Mouse (Mus musculus) CH12.LX (cell line): ENCODE measurements around the gene Treh. TPM values are rescaled to one million over a fixed set of nuclear protein-coding genes. Genes with fewer than 3 reads are reported as not detected.

Source experiments
- DNase-seq: peaks from one replicate; pipeline ENCODE4 v3.0.0-alpha.2; 2013; ENCODE audit errors: extremely low read depth
- H3K27ac ChIP-seq: 2 replicates; pipeline ENCODE4 v1.5.1; 2012; ENCODE audit warnings: low read depth, mild to moderate bottlenecking, control low read depth, moderate library complexity; ENCODE audit not compliant: insufficient read depth
- H3K27me3 ChIP-seq: replicated peaks from 2 replicates; pipeline ENCODE3; 2012; ENCODE audit warnings: inconsistent platforms
- H3K36me3 ChIP-seq, 2 experiments: replicated peaks in 1 of 2; 2 replicates each; pipeline versions ENCODE3 to v1.6.1; 2012; ENCODE audit warnings: inconsistent platforms in 1 of 2, low read length in 1 of 2, mild to moderate bottlenecking in 1 of 2, mixed read lengths in 1 of 2, moderate library complexity in 1 of 2; ENCODE audit not compliant: control insufficient read depth in 1 of 2, insufficient read depth in 1 of 2
- H3K4me1 ChIP-seq, 2 experiments: 2 replicates each; pipeline ENCODE4 v1.6.1; 2012; ENCODE audit warnings: inconsistent platforms in 1 of 2, moderate library complexity in 1 of 2; ENCODE audit not compliant: insufficient read depth in 2 of 2, control insufficient read depth in 1 of 2
- H3K4me2 ChIP-seq: 2 replicates; pipeline ENCODE4 v1.6.1; 2012; ENCODE audit warnings: low read depth, mild to moderate bottlenecking, control low read depth; ENCODE audit not compliant: poor library complexity, insufficient read depth, severe bottlenecking
- H3K4me3 ChIP-seq, 3 experiments: fragments of 150-350 bp in 1 of 3; sonication (generic) in 1 of 3; replicated peaks in 1 of 3; 2 replicates each; pipeline versions ENCODE3 to v1.5.1; 2011 to 2012; ENCODE audit warnings: low read depth in 2 of 3, low read length in 2 of 3, mild to moderate bottlenecking in 2 of 3, moderate library complexity in 2 of 3, control low read depth in 1 of 3, improper control_type of control experiment in 1 of 3, inconsistent platforms in 1 of 3, mixed read lengths in 1 of 3; ENCODE audit not compliant: poor library complexity in 1 of 3
- H3K79me2 ChIP-seq: replicated peaks from 2 replicates; pipeline ENCODE4 v1.6.1; 2012; ENCODE audit warnings: mild to moderate bottlenecking, moderate library complexity; ENCODE audit not compliant: control insufficient read depth, poor library complexity, insufficient read depth, severe bottlenecking; ENCODE audit errors: extremely low read depth
- H3K9ac ChIP-seq: 2 replicates; pipeline ENCODE4 v1.6.1; 2012; ENCODE audit warnings: low read depth, mild to moderate bottlenecking, control low read depth, moderate library complexity; ENCODE audit not compliant: insufficient read depth
- H3K9me3 ChIP-seq: replicated peaks from 2 replicates; pipeline ENCODE3; 2012; ENCODE audit warnings: low read length, inconsistent platforms, mixed read lengths
- BHLHE40 ChIP-seq: IDR thresholded peaks from 2 replicates; pipeline ENCODE4 v1.6.1; 2011; ENCODE audit warnings: mild to moderate bottlenecking, low read depth, low read length, improper control_type of control experiment
- CTCF ChIP-seq, 2 experiments: IDR thresholded peaks in 1 of 2; conservative IDR thresholded peaks in 1 of 2; 2 replicates each; pipeline ENCODE4 v1.5.1; 2011 to 2012; ENCODE audit warnings: low read depth in 2 of 2, low read length in 2 of 2, improper control_type of control experiment in 1 of 2, inconsistent platforms in 1 of 2, mild to moderate bottlenecking in 1 of 2, moderate library complexity in 1 of 2
- E2F4 ChIP-seq: IDR thresholded peaks from 2 replicates; pipeline ENCODE4 v1.6.1; 2011; ENCODE audit warnings: low read depth, low read length, improper control_type of control experiment; ENCODE audit not compliant: insufficient replicate concordance
- ELF1 ChIP-seq: IDR thresholded peaks from 2 replicates; pipeline ENCODE4 v1.6.1; 2014; ENCODE audit warnings: low read depth, mild to moderate bottlenecking, inconsistent platforms, low read length, improper control_type of control experiment
- EP300 ChIP-seq: IDR thresholded peaks from 2 replicates; pipeline ENCODE4 v1.6.1; 2011; ENCODE audit warnings: low read length, improper control_type of control experiment
- GABPA ChIP-seq: IDR thresholded peaks from 2 replicates; pipeline ENCODE4 v1.6.1; 2012; ENCODE audit warnings: low read depth, low read length, improper control_type of control experiment, inconsistent platforms; ENCODE audit not compliant: insufficient replicate concordance
- HCFC1 ChIP-seq: IDR thresholded peaks from 2 replicates; pipeline ENCODE4 v1.6.1; 2012; ENCODE audit warnings: low read depth, mild to moderate bottlenecking, inconsistent platforms, low read length, improper control_type of control experiment
- IRF4 ChIP-seq: IDR thresholded peaks from 2 replicates; pipeline ENCODE4 v1.6.1; 2014; ENCODE audit warnings: low read depth, mild to moderate bottlenecking, inconsistent platforms, low read length, improper control_type of control experiment
- JUN ChIP-seq: IDR thresholded peaks from 2 replicates; pipeline ENCODE4 v1.6.1; 2011; ENCODE audit warnings: low read depth, mild to moderate bottlenecking, low read length, improper control_type of control experiment, moderate library complexity; ENCODE audit not compliant: insufficient read depth
- KAT2A ChIP-seq: IDR thresholded peaks from 2 replicates; pipeline ENCODE4 v1.6.1; 2012; ENCODE audit warnings: low read length, improper control_type of control experiment, inconsistent platforms; ENCODE audit not compliant: insufficient replicate concordance
- MAX ChIP-seq: IDR thresholded peaks from 2 replicates; pipeline ENCODE4 v1.6.1; 2011; ENCODE audit warnings: low read length, improper control_type of control experiment
- MAZ ChIP-seq: IDR thresholded peaks from 2 replicates; pipeline ENCODE4 v1.6.1; 2012; ENCODE audit warnings: low read depth, mild to moderate bottlenecking, inconsistent platforms, low read length, improper control_type of control experiment, moderate library complexity
- MEF2A ChIP-seq: IDR thresholded peaks from 2 replicates; pipeline ENCODE4 v1.6.1; 2014; ENCODE audit warnings: low read depth, mild to moderate bottlenecking, inconsistent platforms, low read length, improper control_type of control experiment, borderline replicate concordance
- MXI1 ChIP-seq: IDR thresholded peaks from 2 replicates; pipeline ENCODE4 v1.6.1; 2011; ENCODE audit warnings: mild to moderate bottlenecking, low read depth, low read length, improper control_type of control experiment
- MYC ChIP-seq: IDR thresholded peaks from 2 replicates; pipeline ENCODE4 v1.6.1; 2011; ENCODE audit warnings: low read depth, mild to moderate bottlenecking, improper control_type of control experiment, low read length
- PAX5 ChIP-seq: IDR thresholded peaks from 2 replicates; pipeline ENCODE4 v1.6.1; 2012; ENCODE audit warnings: low read length, inconsistent platforms, mixed read lengths
- POLR2A ChIP-seq: IDR thresholded peaks from 2 replicates; pipeline ENCODE4 v1.6.1; 2011; ENCODE audit warnings: low read depth, mild to moderate bottlenecking, improper control_type of control experiment, low read length
- POLR2AphosphoS2 ChIP-seq: IDR thresholded peaks from 2 replicates; pipeline ENCODE4 v1.6.1; 2011; ENCODE audit warnings: low read depth, low read length, improper control_type of control experiment
- RAD21 ChIP-seq: IDR thresholded peaks from 2 replicates; pipeline ENCODE4 v1.6.1; 2011; ENCODE audit warnings: low read depth, mild to moderate bottlenecking, low read length, improper control_type of control experiment, moderate library complexity
- SIN3A ChIP-seq: IDR thresholded peaks from 2 replicates; pipeline ENCODE4 v1.6.1; 2012; ENCODE audit warnings: low read length, improper control_type of control experiment, inconsistent platforms
- SMC3 ChIP-seq: IDR thresholded peaks from 2 replicates; pipeline ENCODE4 v1.6.1; 2011; ENCODE audit warnings: low read depth, low read length, improper control_type of control experiment
- TBP ChIP-seq: conservative IDR thresholded peaks from 2 replicates; pipeline ENCODE4 v1.6.1; 2011; ENCODE audit warnings: low read depth, low read length, improper control_type of control experiment
- TCF12 ChIP-seq: IDR thresholded peaks from 2 replicates; pipeline ENCODE4 v1.6.1; 2014; ENCODE audit warnings: low read depth, mild to moderate bottlenecking, inconsistent platforms, low read length, improper control_type of control experiment
- UBTF ChIP-seq: IDR thresholded peaks from 2 replicates; pipeline ENCODE4 v1.6.1; 2012; ENCODE audit warnings: low read depth, mild to moderate bottlenecking, inconsistent platforms, low read length, improper control_type of control experiment, moderate library complexity
- USF1 ChIP-seq: IDR thresholded peaks from 2 replicates; pipeline ENCODE4 v1.6.1; 2014; ENCODE audit warnings: low read depth, mild to moderate bottlenecking, inconsistent platforms, low read length, improper control_type of control experiment
- ZC3H11A ChIP-seq: IDR thresholded peaks from 2 replicates; pipeline ENCODE4 v1.6.1; 2012; ENCODE audit warnings: low read depth, mild to moderate bottlenecking, inconsistent platforms, low read length, improper control_type of control experiment
- ZKSCAN1 ChIP-seq: IDR thresholded peaks from 2 replicates; pipeline ENCODE4 v1.6.1; 2012; ENCODE audit warnings: low read depth, inconsistent platforms, low read length, improper control_type of control experiment, borderline replicate concordance
- ZMIZ1 ChIP-seq: IDR thresholded peaks from 2 replicates; pipeline ENCODE4 v1.6.1; 2012; ENCODE audit warnings: low read depth, mild to moderate bottlenecking, inconsistent platforms, low read length, improper control_type of control experiment
- ZNF384 ChIP-seq: IDR thresholded peaks from 2 replicates; pipeline ENCODE4 v1.6.1; 2012; ENCODE audit warnings: low read depth, low read length, improper control_type of control experiment, inconsistent platforms
- dilution Hi-C: fragments of 300-500 bp; cut with MboI; formaldehyde crosslinking; loops from 2 replicates; pipeline ENCODE4 v1.14.3; 2020; ENCODE audit warnings: low sequenced_read_pairs; ENCODE audit not compliant: extremely low pct_unique_long_range_greater_than_20kb, extremely low pct_ligation_motif_present
- in situ Hi-C: fragments of 300-500 bp; cut with MboI; formaldehyde crosslinking; loops from 3 replicates; pipeline ENCODE4 v1.14.3; 2019; ENCODE audit warnings: low sequenced_read_pairs, low pct_ligation_motif_present, low pct_unique_long_range_greater_than_20kb, mixed read lengths
- polyA plus RNA-seq: library from polyadenylated mRNA; unstranded; fragments of >175 nt; gene quantifications from 2 replicates; pipeline ENCODE4 v1.2.1, GENCODE M21; 2012; ENCODE audit warnings: low read depth; ENCODE audit not compliant: insufficient read length
- total RNA-seq, 2 experiments: library from RNA; depleted of rRNA; stranded (reverse); fragments of 300-350 nt in 1 of 2; fragments of >200 nt in 1 of 2; gene quantifications; 2 replicates each; pipeline ENCODE4 v1.2.3; 2012 to 2014

The Treh gene
- total and polyA plus RNA-seq, 3 experiments: not detected

DNA sequence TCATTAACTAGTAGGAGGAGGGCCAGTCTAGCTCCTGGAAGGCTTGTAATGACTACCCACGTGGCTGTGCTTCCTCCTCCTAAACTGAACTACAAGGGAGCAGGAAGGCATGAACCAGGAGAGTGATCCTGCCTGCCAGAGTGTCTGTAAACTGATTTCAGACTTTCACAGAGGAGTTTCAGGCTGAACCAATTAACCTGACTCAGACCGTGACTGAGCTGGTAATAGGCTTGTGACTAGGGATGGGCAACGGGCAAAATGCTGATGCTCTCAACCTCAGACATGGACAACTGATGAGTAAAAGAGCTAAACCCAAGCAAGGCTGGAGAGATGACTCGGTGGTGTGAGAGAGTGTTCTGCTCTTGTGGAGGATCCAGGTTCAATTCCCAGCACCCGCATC lies 54.4 kb downstream of the Treh start:
- in situ Hi-C loops (no loop called here), dilution Hi-C loops (no loop called here)
- no peak overlapping the region for H3K27ac ChIP-seq
- no peak for TF ChIP-seq USF1
- no peak for TF ChIP-seq SMC3
- no peak for TF ChIP-seq PAX5
- TF ChIP-seq CTCF (conservative IDR thresholded peaks at IDR 0.05 in 1 of 2, IDR thresholded peaks at IDR 0.05 in 1 of 2; ENCODE audit: low read depth in 2 of 2, low read length in 2 of 2): no peak
- no peak for TF ChIP-seq RAD21
- no peak for TF ChIP-seq POLR2AphosphoS2
- TF ChIP-seq ELF1: no peak
- no peak for TF ChIP-seq MAX
- TF ChIP-seq ZNF384: no peak
- TF ChIP-seq GABPA: no peak
- no peak for TF ChIP-seq BHLHE40
- TF ChIP-seq KAT2A: no peak
- no peak for TF ChIP-seq ZMIZ1
- TF ChIP-seq ZKSCAN1: no peak
- TF ChIP-seq ZC3H11A: no peak
- no peaks in the 10 kb centered on the region for H3K79me2 ChIP-seq
- no peak overlapping the region for H3K9ac ChIP-seq
- H3K4me2 ChIP-seq: no peak overlapping the region
- H3K27me3 ChIP-seq: peaks cover 3% of the 10 kb centered on the region
- no peak for DNase-seq
- peaks cover 0 to 8% of the 10 kb centered on the region in 2 experiments for H3K36me3 ChIP-seq
- H3K9me3 ChIP-seq: no peaks in the 10 kb centered on the region
- H3K4me1 ChIP-seq: peaks cover 6 to 23% of the 10 kb centered on the region in 2 experiments; a peak in 3 of 4 replicates
- H3K4me3 ChIP-seq: no peak overlapping the region

DNA sequence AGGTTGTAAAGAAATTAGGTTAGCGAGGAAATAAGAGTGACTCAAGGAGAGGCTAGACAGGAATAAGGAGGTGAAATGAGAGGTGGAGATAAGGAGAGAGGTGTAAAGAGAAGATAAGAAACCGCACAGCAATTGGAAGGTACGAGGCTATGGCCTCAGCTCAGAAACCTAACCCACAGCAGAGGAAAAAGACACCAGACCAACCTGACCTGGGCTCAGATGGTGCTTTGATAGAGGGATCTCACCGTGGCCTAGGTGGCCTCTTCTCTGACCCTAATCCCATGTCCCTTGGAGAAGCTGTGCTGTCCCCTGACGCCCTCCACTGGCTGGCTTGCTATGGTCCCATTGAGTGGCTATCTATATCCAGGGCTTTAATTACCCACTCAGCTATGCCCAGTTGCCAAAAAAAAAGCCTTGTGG lies 59.1 kb downstream of the Treh start:
- DNase-seq: no peak
- H3K27ac ChIP-seq: no peak overlapping the region
- in situ Hi-C loops: no loop called here
- no peak overlapping the region for H3K4me3 ChIP-seq
- no peak for TF ChIP-seq IRF4
- TF ChIP-seq POLR2A: no peak
- no peak for TF ChIP-seq ZNF384
- no peak for TF ChIP-seq MYC
- TF ChIP-seq ZC3H11A: no peak
- TF ChIP-seq BHLHE40: no peak
- TF ChIP-seq TBP: no peak
- TF ChIP-seq MAZ: no peak
- TF ChIP-seq MAX: no peak
- TF ChIP-seq UBTF: no peak
- no peak for TF ChIP-seq E2F4
- TF ChIP-seq EP300: no peak
- no peak for TF ChIP-seq CTCF (conservative IDR thresholded peaks at IDR 0.05 in 1 of 2, IDR thresholded peaks at IDR 0.05 in 1 of 2; ENCODE audit: low read depth in 2 of 2, low read length in 2 of 2)
- TF ChIP-seq JUN: no peak
- no peak for TF ChIP-seq PAX5
- TF ChIP-seq HCFC1: no peak
- TF ChIP-seq TCF12: no peak
- no peak for TF ChIP-seq SIN3A
- no peak for TF ChIP-seq MEF2A
- no peak for TF ChIP-seq MXI1
- H3K36me3 ChIP-seq: no peaks in the 10 kb centered on the region
- H3K4me2 ChIP-seq: no peak overlapping the region
- dilution Hi-C loops: no loop called here
- H3K79me2 ChIP-seq: no peaks in the 10 kb centered on the region
- peaks cover 37% of the 10 kb centered on the region for H3K27me3 ChIP-seq
- H3K9ac ChIP-seq: no peak overlapping the region
- H3K9me3 ChIP-seq: no peaks in the 10 kb centered on the region
- H3K4me1 ChIP-seq: peaks cover 13 to 29% of the 10 kb centered on the region in 2 experiments
